Mouse (Mus musculus) kidney, postnatal 0 days (tissue): ENCODE results near the gene Pdcd2l. TPM values are rescaled to one million over a fixed set of nuclear protein-coding genes. Genes with fewer than 3 reads are reported as not detected.
"Not testable (repeated sequence)": the region's sequence is repeated elsewhere in the genome, so short reads cannot be mapped to it uniquely, and the experiment has no call there.

Source experiments
- ATAC-seq: fragments of 200-750 bp; cut with Nextera tagmentation; replicated peaks from 2 replicates; pipeline ENCODE4 v1.8.0; 2017; ENCODE audit warnings: low read depth, moderate number of reproducible peaks, moderate TSS enrichment, moderate library complexity; ENCODE audit not compliant: low FRiP score
- DNase-seq: peaks from one replicate; pipeline ENCODE4 v3.0.0-alpha.2; 2016; ENCODE audit warnings: low spot score
- H3K27ac ChIP-seq: fragments of 300-500 bp; sonication (generic); 2 replicates; pipeline ENCODE4 v1.5.1; 2014; ENCODE audit warnings: mild to moderate bottlenecking
- H3K27me3 ChIP-seq: fragments of 300-500 bp; sonication (generic); 2 replicates; pipeline ENCODE4 v1.6.1; 2014; ENCODE audit warnings: low read length, mixed read lengths; ENCODE audit not compliant: insufficient read depth
- H3K36me3 ChIP-seq: fragments of 300-500 bp; sonication (generic); 2 replicates; pipeline ENCODE4 v1.6.1; 2014; ENCODE audit warnings: low read length, mixed read lengths; ENCODE audit not compliant: insufficient read depth
- H3K4me1 ChIP-seq: fragments of 300-500 bp; sonication (generic); replicated peaks from 2 replicates; pipeline ENCODE4 v1.6.1; 2014; ENCODE audit warnings: antibody characterized with exemption, low read length, mixed read lengths; ENCODE audit not compliant: insufficient read depth
- H3K4me2 ChIP-seq: fragments of 300-500 bp; sonication (generic); 2 replicates; pipeline ENCODE4 v1.6.1; 2014; ENCODE audit warnings: mild to moderate bottlenecking, low read length, moderate library complexity, mixed read lengths
- H3K4me3 ChIP-seq: fragments of 300-500 bp; sonication (generic); replicated peaks from 2 replicates; pipeline ENCODE4 v1.5.1; 2014; ENCODE audit warnings: low read depth, low read length
- H3K9ac ChIP-seq: fragments of 300-500 bp; sonication (generic); 2 replicates; pipeline ENCODE4 v1.6.1; 2014; ENCODE audit warnings: low read depth, low read length
- H3K9me3 ChIP-seq: fragments of 300-500 bp; sonication (generic); replicated peaks from 2 replicates; pipeline ENCODE4 v1.6.1; 2016; ENCODE audit warnings: low read length, inconsistent platforms, mixed read lengths
- CTCF ChIP-seq: IDR thresholded peaks from 2 replicates; pipeline ENCODE4 v1.5.1; 2016; ENCODE audit warnings: antibody characterized with exemption, low read depth, mild to moderate bottlenecking, moderate library complexity
- WGBS: fragments of 180-500 bp; shearing (Covaris S2); extraction: QIAGEN DNeasy Blood & Tissue Kit; methylation state at CpG from one replicate; pipeline ENCODE4 v1.1.7; 2014; 5-methylcytosine and 5-hydroxymethylcytosine counted together
- polyA plus RNA-seq: library from polyadenylated mRNA; unstranded; fragments of >200 nt; fragmentation: Nextera tagmentation; extraction: Ambion mirVana; gene quantifications from 2 replicates; pipeline ENCODE4 v1.2.1, GENCODE M21; 2015

Gene Pdcd2l
- polyA plus RNA-seq, 1 experiment from 2014 or later, result 51.4 TPM

DNA sequence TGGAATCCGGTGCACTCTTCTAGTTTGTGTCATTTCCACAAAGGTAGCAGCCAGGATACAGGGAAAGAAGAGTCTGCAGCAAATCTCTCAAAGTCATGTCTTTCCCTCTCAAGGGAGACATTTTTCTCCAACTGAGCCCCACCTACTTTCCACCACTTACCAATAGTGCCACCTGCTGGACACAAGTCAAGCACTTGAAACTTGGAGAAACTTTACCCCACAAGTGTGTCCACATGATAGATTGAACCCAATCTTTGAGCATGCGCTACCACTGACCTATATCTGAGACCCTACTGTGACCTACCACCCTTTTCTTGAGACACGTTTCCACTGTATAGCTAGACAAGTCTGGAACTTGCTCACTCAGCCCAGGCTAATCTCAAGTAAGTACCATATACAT, 1.9 kb upstream of the Pdcd2l start:
- H3K4me1 ChIP-seq, result no peaks in the 10 kb centered on the region; the same call in 1 of the 2 replicates
- ATAC-seq (no peak), DNase-seq (peak; percentile 55)
- no peaks in the 10 kb centered on the region for H3K27me3 ChIP-seq
- no peak overlapping the region for H3K4me2 ChIP-seq
- 50% methylated on average over 3 of the region's 3 CpGs for WGBS
- H3K27ac ChIP-seq, result no peak overlapping the region
- H3K9ac ChIP-seq, result no peak overlapping the region
- H3K36me3 ChIP-seq, result peaks cover 27% of the 10 kb centered on the region
- TF ChIP-seq CTCF, result peak; percentile 65
- no peak overlapping the region for H3K4me3 ChIP-seq
- no peaks in the 10 kb centered on the region for H3K9me3 ChIP-seq

DNA sequence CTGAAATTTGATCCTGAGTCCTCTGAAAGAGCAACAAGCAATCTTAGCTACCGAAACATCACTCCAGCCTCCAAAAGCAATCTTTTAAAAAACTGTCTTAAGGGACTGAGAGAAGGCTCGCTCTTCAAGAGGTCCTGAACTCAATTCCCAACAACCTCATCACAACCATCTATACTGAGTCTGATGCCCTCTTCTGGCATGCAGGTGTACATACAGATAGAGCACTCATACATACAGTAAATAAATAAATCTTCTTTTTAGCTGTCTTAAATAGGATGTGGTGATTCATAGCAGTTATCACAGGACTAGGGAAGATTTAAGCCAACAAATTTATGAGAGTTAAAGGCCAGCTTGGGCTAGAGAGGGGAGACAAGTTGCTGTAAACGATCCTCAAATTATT, 829 bp downstream of the Pdcd2l start:
- Histone ChIP-seq H3K4me3 (peak overlapping the region; percentile 94), H3K9me3 (no peaks in the 10 kb centered on the region), H3K27me3 (no peaks in the 10 kb centered on the region), H3K27ac (0 out of 2 replicates have a peak overlapping the region, but pooled peaks have one; percentile 80), H3K4me1 (no peaks in the 10 kb centered on the region; the same call in 1 of the 2 replicates), H3K4me2 (peak overlapping the region; percentile 61), H3K9ac (peak overlapping the region; percentile 96), H3K36me3 (peaks cover 12% of the 10 kb centered on the region; the same call in 1 of the 2 replicates)
- ATAC-seq (no peak), DNase-seq (peak; percentile 33)
- TF ChIP-seq CTCF, result peak; percentile 59
- 45% methylated on average over 3 of the region's 3 CpGs for WGBS

DNA sequence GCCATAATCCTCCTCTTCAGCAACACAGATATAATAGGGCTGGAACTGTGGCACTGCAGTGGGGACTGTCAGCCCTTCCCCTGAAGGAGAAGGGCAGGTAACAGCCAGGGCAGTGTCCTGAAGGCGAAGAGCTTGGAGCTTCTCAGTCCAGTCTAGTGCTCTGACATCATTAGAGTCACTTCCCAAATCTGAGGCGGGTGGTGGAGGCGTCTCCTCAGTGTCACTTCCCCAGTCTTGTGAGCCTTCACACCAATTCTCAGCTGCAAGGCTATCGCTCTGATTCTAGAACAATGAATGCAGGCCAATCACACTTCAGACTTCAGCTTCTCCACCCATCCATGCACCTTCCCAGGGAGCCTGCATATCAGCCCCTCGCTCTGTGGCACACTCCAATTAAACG, 3.6 kb downstream of the Pdcd2l start:
- H3K4me2 ChIP-seq, result no peak overlapping the region
- H3K27me3 ChIP-seq, result no peaks in the 10 kb centered on the region
- H3K9me3 ChIP-seq, result no peaks in the 10 kb centered on the region
- no peaks in the 10 kb centered on the region; the same call in 1 of the 2 replicates for H3K4me1 ChIP-seq
- TF ChIP-seq CTCF, result no peak
- ATAC-seq, result no peak
- H3K27ac ChIP-seq, result no peak overlapping the region
- H3K4me3 ChIP-seq, result no peak overlapping the region
- H3K9ac ChIP-seq, result no peak overlapping the region
- no peak for DNase-seq
- 90% methylated on average over 6 of the region's 6 CpGs for WGBS
- H3K36me3 ChIP-seq, result peaks cover 31% of the 10 kb centered on the region

DNA sequence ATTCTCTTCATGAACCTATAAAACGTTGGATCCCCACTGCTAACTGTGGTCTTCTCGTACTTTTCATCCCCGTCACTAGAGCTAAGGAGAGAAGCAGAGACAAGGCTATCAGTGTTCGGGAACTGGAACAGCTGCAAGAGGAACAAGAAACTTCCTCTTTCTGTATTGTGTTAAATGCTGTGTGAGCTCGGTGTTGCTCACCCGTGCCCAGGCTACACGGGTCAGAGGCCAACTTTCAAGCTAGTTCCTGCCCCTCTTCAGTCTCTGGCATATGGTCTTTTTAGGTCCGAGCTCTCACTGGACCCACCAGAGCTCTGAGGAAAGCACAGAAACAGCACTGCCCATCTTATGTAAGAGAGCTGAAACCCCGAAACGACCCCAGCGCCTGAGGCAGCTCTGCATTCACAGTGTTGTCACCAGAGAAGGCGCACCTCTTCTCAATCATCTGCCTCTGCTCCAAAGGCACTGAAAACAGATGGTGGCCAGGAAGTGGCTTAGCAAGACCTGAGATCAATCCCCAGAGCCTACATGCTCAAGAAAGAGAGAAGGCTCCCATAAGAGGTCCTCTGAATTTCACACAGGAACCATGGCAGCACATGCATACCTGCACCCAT, 7.0 kb downstream of the Pdcd2l start:
- TF ChIP-seq CTCF, result no peak
- Histone ChIP-seq H3K27me3 (no peaks in the 10 kb centered on the region), H3K36me3 (peaks cover 53% of the 10 kb centered on the region), H3K4me3 (no peak overlapping the region), H3K27ac (no peak overlapping the region), H3K9me3 (no peaks in the 10 kb centered on the region), H3K9ac (no peak overlapping the region), H3K4me2 (no peak overlapping the region), H3K4me1 (no peaks in the 10 kb centered on the region)
- WGBS, result 92% methylated on average over 12 of the region's 12 CpGs
- ATAC-seq (no peak), DNase-seq (no peak)

DNA sequence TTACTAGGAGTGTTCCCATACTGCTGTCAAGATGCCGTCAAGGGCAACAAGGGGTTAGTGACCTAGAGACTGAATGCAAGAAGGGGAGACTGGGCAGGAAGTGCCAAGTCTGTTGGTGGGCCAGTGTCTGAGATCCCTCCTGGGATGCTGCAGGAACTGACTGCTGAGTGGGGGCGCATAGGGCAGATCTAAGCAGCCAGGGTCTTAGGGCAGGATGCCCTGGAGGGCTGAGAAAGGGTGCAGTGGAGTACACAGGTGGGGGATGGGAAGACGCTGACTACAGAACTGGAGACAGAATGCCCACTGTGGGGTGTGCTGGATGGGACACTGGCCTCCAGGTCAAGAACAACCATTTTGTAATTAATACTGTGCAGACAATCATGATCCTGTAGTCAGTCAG, 12.7 kb downstream of the Pdcd2l start:
- WGBS, result 83% methylated on average over 3 of the region's 3 CpGs
- DNase-seq (no peak), ATAC-seq (peak; percentile 40; the same call in 1 of the 2 replicates)
- no peak for TF ChIP-seq CTCF
- Histone ChIP-seq H3K4me3 (no peak overlapping the region), H3K9me3 (no peaks in the 10 kb centered on the region), H3K4me1 (no peaks in the 10 kb centered on the region), H3K36me3 (peaks cover 40% of the 10 kb centered on the region), H3K4me2 (no peak overlapping the region), H3K27me3 (no peaks in the 10 kb centered on the region), H3K9ac (no peak overlapping the region), H3K27ac (no peak overlapping the region)

DNA sequence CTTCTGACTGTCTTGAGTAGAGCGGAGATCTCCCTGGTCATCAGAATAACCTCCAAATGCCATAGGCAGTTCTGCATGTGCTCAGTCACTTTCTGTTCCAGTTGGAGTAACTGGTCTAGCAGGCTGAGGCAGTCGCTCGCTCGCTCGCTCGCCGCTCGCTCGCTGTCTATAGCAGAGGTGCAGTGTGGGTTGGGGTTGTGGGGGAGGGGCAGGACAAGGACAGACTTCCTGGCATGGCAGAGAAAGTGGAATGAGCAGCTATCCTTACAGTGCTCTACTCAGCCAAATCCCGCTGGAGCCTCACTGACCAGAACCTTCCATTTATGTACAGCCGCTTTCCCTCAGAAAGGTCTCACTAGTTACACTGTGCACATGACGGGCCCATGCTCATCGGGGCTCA, 13.1 kb downstream of the Pdcd2l start:
- no peaks in the 10 kb centered on the region for H3K27me3 ChIP-seq
- H3K36me3 ChIP-seq, result peaks cover 35% of the 10 kb centered on the region
- no peaks in the 10 kb centered on the region for H3K4me1 ChIP-seq
- no peak overlapping the region for H3K4me3 ChIP-seq
- ATAC-seq (peak; percentile 49), DNase-seq (no peak)
- TF ChIP-seq CTCF, result no peak
- no peak overlapping the region for H3K4me2 ChIP-seq
- H3K9me3 ChIP-seq, result no peaks in the 10 kb centered on the region
- no peak overlapping the region for H3K9ac ChIP-seq
- no peak overlapping the region for H3K27ac ChIP-seq
- WGBS, result 88% methylated on average over 13 of the region's 13 CpGs

DNA sequence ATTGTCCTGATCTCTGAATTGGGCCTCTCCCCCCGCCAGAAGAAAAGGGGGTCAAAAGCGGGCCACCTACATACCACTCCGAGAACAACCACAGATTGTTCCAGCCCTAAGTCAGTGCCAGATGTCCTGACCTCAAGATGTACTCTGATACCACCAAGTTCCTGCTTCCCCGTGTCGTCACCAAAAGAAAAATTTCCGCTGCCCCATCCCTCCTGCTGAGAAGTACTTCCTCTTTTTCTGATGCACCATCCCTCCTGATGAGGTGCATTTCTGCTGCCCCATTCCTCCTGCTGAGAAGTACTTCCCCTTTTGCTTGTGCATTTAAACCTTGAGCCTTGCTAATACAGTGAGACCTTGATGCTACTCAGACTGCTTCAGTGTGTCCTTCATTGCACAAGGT, 20.2 kb downstream of the Pdcd2l start:
- ATAC-seq, H3K4me3 ChIP-seq, H3K27me3 ChIP-seq, H3K9me3 ChIP-seq, H3K4me1 ChIP-seq, H3K9ac ChIP-seq, H3K36me3 ChIP-seq, DNase-seq, H3K27ac ChIP-seq, H3K4me2 ChIP-seq: not testable (repeated sequence)
- WGBS, result 79% methylated on average over 6 of the region's 6 CpGs
